Mouse (Mus musculus): ENCODE measurements around the gene Hps6.

- TF ChIP-seq CTCF (IDR thresholded peaks at IDR 0.05; ENCODE audit: extremely low read depth, insufficient read depth, insufficient read length, insufficient replicate concordance) (no peak), POLR2A (IDR thresholded peaks at IDR 0.05; ENCODE audit: low read depth, low read length) (no peak)
Observed at GRCm38 (mm10) chr19:46043380-46043779, 40.1 kb downstream of the Hps6 start.

Measured in spleen, adult 2 months (tissue).